Mouse (Mus musculus): ENCODE measurements around the gene Pde8b. TPM values are rescaled to one million over a fixed set of nuclear protein-coding genes. Genes with fewer than 3 reads are reported as not detected.

Gene Pde8b
- polyA plus RNA-seq, 1 experiment from 2014 or later, result 4.1 TPM

DNA sequence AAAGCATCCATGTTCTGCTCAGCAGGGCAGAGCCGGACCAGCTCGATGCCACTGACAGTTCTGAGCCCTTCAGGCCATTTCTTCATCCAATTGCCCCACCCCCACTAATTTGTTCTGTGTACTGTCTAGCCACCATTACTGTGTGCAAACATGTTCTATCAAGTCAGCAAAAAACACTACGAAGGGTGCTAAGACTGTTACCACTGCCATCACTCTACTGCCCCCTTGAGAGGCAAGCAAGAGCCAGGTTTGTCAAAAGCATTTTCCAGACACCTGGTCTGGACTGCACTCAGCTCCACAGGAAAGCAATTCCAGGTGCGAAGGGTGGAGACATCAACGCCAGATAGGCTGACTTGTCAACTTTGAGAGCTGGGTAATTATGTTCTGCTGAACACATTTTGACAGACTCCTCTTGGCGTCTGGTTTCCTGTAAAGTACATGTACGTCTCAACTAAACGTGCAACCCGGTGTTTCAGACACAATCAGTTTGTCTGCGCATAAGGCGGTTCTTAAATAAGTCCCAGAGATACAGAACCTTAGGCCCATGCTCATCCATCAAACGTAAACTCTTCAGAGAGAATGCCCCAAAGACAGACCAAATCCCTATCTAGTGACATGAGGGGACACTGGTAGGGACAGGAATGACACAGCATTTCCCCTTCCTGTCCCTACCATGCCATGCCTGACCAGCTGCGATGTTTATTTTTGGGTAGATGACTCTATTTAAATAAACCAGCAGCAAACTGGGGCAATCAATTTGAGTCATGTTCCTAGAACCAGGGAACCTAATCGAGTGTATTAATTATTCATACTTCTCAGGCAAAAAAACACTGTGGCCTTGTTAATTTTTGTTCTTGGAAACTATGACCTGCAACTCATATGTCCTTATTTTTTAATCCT lies 158.3 kb downstream of the Pde8b start:
- H3K27ac ChIP-seq, result no peak overlapping the region
- WGBS, result 89% methylated on average over 14 of the region's 14 CpGs
- H3K4me3 ChIP-seq (replicated peaks), result no peak overlapping the region
- no peak overlapping the region for H3K4me2 ChIP-seq (replicated peaks)
- no peaks in the 10 kb centered on the region for H3K9me3 ChIP-seq
- H3K36me3 ChIP-seq, result no peaks in the 10 kb centered on the region
- 0 out of 2 replicates have a peak, but pooled peaks have one; percentile 20 for ATAC-seq
- no peaks in the 10 kb centered on the region for H3K4me1 ChIP-seq (replicated peaks)
- H3K27me3 ChIP-seq, result no peaks in the 10 kb centered on the region
- no peak overlapping the region for H3K9ac ChIP-seq (replicated peaks)

DNA sequence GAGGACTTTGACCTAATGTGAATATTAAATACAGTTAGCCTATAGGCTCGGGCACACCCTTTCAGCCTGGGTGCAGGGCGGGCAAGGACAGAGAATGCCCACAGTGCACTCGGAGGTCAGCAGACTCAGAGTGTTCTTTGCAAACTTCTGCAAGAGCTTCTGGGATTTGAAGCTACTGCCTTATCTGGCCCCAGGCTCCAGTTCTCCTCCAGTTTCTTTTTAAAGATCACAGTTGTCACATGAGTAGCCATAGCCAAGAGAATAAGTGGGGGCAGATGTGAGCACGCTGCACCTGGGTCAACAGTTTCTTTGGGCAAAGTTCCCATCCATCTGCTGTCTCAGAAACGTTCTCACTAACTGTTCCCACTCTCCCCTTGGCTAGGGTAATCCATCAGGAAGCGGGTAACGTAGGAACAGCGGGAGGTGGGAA lies 162.8 kb downstream of the Pde8b start:
- H3K27ac ChIP-seq, result no peak overlapping the region
- no peaks in the 10 kb centered on the region for H3K4me1 ChIP-seq (replicated peaks)
- H3K27me3 ChIP-seq, result no peaks in the 10 kb centered on the region
- no peaks in the 10 kb centered on the region for H3K36me3 ChIP-seq
- ATAC-seq, result no peak
- H3K9ac ChIP-seq (replicated peaks), result no peak overlapping the region
- H3K9me3 ChIP-seq, result no peaks in the 10 kb centered on the region
- H3K4me2 ChIP-seq (replicated peaks), result no peak overlapping the region
- WGBS, result 84% methylated on average over 8 of the region's 8 CpGs
- no peak overlapping the region for H3K4me3 ChIP-seq (replicated peaks)

DNA sequence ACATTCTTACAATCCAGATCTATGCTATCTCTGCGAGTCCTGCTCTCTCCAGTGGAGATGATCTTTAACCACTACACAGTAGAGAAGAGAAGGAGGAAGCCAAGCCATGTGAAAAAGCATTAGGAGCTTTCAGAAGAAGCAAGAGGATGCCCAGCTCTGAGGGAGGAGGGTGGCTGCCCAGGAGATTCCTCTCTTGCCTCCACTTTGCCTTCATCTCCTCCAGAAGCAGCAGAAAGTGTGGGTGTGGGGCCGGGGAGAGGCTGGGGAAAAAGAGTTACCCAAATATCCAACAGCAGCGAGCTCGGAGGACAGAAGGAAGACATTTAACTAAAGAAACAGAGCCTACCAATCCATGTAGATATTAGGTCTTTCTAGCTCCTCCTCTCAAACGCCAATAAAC lies 164.1 kb downstream of the Pde8b start:
- Histone ChIP-seq H3K4me1 (replicated peaks) (no peaks in the 10 kb centered on the region), H3K4me3 (replicated peaks) (no peak overlapping the region), H3K27me3 (no peaks in the 10 kb centered on the region), H3K9me3 (no peaks in the 10 kb centered on the region), H3K36me3 (no peaks in the 10 kb centered on the region), H3K9ac (replicated peaks) (no peak overlapping the region), H3K4me2 (replicated peaks) (no peak overlapping the region), H3K27ac (no peak overlapping the region)
- 92% methylated on average over 5 of the region's 5 CpGs for WGBS
- ATAC-seq, result no peak

DNA sequence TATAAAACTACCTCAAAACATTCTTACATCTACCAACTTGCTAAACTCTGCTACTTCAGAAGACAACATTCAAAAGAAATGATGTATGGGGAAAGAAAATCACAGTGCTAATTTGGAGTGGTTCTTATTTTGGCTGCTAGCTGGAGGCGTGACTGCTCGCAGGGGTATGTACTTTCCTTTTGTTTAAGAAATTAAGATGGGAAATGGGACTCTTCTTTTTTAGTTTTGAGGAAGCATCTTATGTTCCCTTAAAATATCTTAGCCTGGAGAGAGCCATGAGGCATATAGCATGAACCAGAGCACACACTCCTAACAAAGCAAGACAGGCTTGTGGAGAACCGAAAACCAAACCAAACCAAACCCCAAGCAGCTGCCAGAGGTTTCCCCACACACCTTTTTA lies 167.5 kb downstream of the Pde8b start:
- Histone ChIP-seq H3K9ac (replicated peaks) (no peak overlapping the region), H3K27me3 (no peaks in the 10 kb centered on the region), H3K27ac (no peak overlapping the region), H3K9me3 (no peaks in the 10 kb centered on the region), H3K36me3 (no peaks in the 10 kb centered on the region), H3K4me3 (replicated peaks) (no peak overlapping the region), H3K4me2 (replicated peaks) (no peak overlapping the region), H3K4me1 (replicated peaks) (0 out of 2 replicates have a peak, but pooled peaks cover 2% of the 10 kb centered on the region)
- no peak for ATAC-seq
- 87% methylated on average over 3 of the region's 3 CpGs for WGBS

DNA sequence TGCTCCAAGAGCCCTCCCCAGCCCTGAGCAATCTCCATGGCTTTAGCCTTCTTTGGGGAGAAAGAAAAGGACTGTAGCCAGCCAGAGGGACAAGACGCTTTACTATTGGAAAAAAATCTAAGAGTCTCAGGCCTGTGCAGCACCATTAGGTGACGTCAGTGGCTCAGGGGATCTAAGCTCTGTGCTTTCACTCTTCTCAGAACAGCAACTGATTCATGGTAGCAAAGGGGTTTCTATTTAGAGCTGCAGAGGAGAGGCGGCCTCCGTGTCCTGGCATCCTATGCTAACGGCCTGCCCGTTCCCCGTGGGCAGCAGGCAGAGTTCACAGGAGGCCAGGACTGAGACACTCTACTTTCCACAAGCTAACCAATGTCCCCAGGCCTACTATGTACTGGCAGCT lies 169.1 kb downstream of the Pde8b start:
- Histone ChIP-seq H3K36me3 (no peaks in the 10 kb centered on the region), H3K27me3 (no peaks in the 10 kb centered on the region), H3K4me3 (replicated peaks) (no peak overlapping the region), H3K9me3 (no peaks in the 10 kb centered on the region), H3K27ac (no peak overlapping the region), H3K9ac (replicated peaks) (no peak overlapping the region), H3K4me2 (replicated peaks) (no peak overlapping the region), H3K4me1 (replicated peaks) (0 out of 2 replicates have a peak, but pooled peaks cover 2% of the 10 kb centered on the region)
- ATAC-seq, result no peak
- 89% methylated on average over 7 of the region's 7 CpGs for WGBS

DNA sequence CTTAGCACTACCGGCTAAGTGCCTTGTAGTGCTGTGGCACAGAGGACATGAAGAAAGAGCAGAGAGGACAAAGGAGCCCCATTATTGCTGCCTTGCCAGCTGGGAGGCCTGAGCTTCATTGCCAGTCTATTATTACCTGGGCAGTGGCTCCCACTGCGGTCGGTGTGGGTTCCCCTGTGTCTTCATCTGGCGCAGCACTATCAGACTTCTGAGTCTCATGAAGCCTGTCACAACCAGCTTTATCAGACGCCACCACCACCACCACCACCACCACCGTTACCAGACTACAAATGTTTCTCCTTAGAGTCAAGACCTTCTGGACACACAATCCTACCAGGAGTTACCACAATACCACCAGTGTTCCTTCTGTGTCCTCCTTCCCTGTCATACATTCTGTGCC lies 171.6 kb downstream of the Pde8b start:
- Histone ChIP-seq H3K4me3 (replicated peaks) (no peak overlapping the region), H3K4me2 (replicated peaks) (no peak overlapping the region), H3K27ac (no peak overlapping the region), H3K27me3 (no peaks in the 10 kb centered on the region), H3K9me3 (no peaks in the 10 kb centered on the region), H3K9ac (replicated peaks) (no peak overlapping the region), H3K36me3 (no peaks in the 10 kb centered on the region), H3K4me1 (replicated peaks) (0 out of 2 replicates have a peak, but pooled peaks cover 2% of the 10 kb centered on the region)
- ATAC-seq, result no peak
- WGBS, result 61% methylated on average over 6 of the region's 6 CpGs

DNA sequence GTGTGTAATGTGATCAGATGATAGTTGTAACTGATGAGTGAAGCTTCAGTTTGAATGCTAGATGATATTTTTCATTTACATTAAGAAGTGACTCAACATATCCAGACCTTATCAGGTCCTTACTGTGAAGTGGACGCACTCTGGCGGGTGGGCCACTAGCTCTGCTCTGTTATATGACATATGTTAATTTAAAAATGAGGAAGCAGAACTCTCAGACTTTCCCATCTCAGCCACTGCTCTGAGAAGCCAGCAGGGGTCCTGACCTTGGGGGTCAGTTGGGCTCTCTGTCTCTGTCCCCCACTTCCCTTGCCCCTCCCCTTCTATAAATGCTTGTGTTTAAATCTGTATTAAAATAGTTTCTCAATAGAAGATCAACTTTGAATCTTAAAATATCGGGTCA lies 172.4 kb downstream of the Pde8b start:
- WGBS, result 92% methylated on average over 3 of the region's 3 CpGs
- Histone ChIP-seq H3K36me3 (no peaks in the 10 kb centered on the region), H3K4me2 (replicated peaks) (no peak overlapping the region), H3K4me3 (replicated peaks) (no peak overlapping the region), H3K27ac (no peak overlapping the region), H3K4me1 (replicated peaks) (0 out of 2 replicates have a peak, but pooled peaks cover 2% of the 10 kb centered on the region), H3K27me3 (no peaks in the 10 kb centered on the region), H3K9me3 (no peaks in the 10 kb centered on the region), H3K9ac (replicated peaks) (no peak overlapping the region)
- no peak for ATAC-seq

DNA sequence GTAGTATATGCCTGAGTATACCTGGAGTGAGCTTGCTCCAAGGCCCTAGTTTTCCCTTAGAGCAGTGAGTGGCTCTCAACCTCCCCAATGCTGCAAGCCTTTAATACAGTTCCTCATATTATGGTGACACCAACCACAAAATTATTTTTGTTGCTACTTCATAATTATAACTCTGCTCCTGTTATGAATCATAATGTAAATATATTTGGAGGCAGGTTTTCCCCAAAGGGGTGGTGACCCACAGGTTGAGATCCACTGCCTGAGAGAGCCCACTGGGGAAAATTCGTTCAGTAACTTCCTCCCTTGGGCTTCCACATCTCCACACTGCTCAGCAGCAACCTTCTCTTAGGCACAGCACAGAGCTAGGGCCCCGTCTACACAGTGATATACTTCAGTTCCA lies 174.0 kb downstream of the Pde8b start:
- no peak overlapping the region for H3K9ac ChIP-seq (replicated peaks)
- no peaks in the 10 kb centered on the region for H3K27me3 ChIP-seq
- no peak for ATAC-seq
- WGBS, result 73% methylated on average over 2 of the region's 2 CpGs
- no peaks in the 10 kb centered on the region for H3K9me3 ChIP-seq
- H3K27ac ChIP-seq, result no peak overlapping the region
- no peak overlapping the region for H3K4me2 ChIP-seq (replicated peaks)
- no peak overlapping the region for H3K4me3 ChIP-seq (replicated peaks)
- H3K4me1 ChIP-seq (replicated peaks), result 0 out of 2 replicates have a peak, but pooled peaks cover 2% of the 10 kb centered on the region
- H3K36me3 ChIP-seq, result no peaks in the 10 kb centered on the region

DNA sequence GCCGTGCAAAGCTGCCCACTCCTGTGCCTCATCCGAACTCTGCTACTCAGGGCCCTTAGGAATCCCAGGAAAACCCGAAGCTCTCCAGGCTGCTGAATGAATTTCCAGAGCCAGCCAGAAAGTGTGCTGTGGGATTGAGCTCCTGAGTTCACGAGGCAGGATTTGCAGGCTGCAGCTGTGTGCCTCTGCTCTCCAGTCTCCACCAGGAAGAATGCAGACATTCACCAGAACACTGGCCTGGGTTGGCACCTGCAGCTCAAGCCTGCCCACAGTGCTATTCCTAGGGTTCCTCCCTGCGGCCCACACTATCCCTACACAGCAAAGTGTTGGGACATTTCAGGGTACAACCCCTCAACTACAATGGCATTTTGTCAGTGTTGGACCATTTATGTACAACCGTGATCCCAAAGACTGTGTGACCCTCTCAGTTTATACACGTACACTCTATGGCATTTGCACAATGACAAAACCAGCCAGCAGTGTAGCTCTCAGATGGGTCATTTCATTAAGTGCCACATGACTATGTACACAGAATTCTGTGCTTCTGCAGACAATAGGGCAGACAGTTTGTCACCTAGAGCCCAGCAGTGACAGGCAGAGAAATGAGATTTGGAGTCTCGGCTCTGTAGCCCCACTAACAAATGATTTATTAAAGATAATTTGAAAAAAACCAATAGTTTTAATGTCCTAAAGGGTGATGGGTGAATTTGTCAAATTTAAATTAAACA lies 176.5 kb downstream of the Pde8b start:
- Histone ChIP-seq H3K36me3 (no peaks in the 10 kb centered on the region), H3K27me3 (no peaks in the 10 kb centered on the region), H3K9me3 (no peaks in the 10 kb centered on the region), H3K4me3 (replicated peaks) (no peak overlapping the region), H3K27ac (0 out of 2 replicates have a peak overlapping the region, but pooled peaks have one; percentile 26), H3K9ac (replicated peaks) (no peak overlapping the region), H3K4me2 (replicated peaks) (no peak overlapping the region), H3K4me1 (replicated peaks) (0 out of 2 replicates have a peak, but pooled peaks cover 2% of the 10 kb centered on the region)
- no peak for ATAC-seq
- 74% methylated on average over 8 of the region's 8 CpGs for WGBS

DNA sequence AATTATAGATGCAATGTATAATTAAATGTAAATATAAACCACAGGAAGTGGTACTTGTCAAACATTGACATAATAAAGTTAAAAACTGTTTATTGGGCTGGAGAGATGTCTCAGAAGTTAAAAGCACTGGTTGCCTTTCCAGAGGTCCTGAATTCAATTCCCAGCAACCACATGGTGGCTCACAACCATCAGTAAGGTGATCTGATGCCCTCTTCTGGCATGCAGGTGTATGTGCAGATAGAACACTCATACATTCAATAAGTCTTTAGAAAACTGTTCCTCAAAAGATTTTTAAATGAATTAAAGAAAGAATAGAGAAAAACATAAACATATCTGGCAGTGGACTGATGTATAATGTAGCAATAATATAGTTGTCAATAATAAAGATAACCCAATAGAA lies 179.9 kb downstream of the Pde8b start:
- Histone ChIP-seq H3K36me3 (no peaks in the 10 kb centered on the region), H3K4me2 (replicated peaks) (no peak overlapping the region), H3K4me1 (replicated peaks) (no peaks in the 10 kb centered on the region; the same call in 1 of the 2 replicates), H3K27me3 (no peaks in the 10 kb centered on the region), H3K27ac (no peak overlapping the region), H3K9me3 (no peaks in the 10 kb centered on the region), H3K4me3 (replicated peaks) (no peak overlapping the region), H3K9ac (replicated peaks) (no peak overlapping the region)
- no peak for ATAC-seq

DNA sequence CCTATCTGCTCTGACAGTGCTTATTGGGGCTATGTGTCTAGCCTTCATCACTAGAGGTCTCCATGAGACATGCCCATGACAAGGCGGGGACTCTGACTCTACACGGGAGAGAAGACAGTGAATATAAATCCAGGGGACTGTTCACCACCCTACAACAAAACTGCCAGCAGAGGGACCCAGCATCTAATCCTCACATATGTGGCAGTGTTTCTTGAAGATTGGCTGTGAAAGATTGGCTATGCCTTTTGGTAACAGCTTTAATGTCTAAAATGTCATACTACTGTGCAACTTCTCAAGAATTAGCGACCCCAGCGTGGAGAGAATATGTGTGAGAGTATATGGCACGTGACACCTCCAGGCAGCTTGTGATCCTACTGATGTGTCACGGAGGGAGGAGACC lies 182.3 kb downstream of the Pde8b start:
- no peaks in the 10 kb centered on the region for H3K27me3 ChIP-seq
- no peak for ATAC-seq
- no peak overlapping the region for H3K9ac ChIP-seq (replicated peaks)
- no peak overlapping the region for H3K27ac ChIP-seq
- WGBS, result 68% methylated on average over 6 of the region's 6 CpGs
- no peak overlapping the region for H3K4me2 ChIP-seq (replicated peaks)
- H3K9me3 ChIP-seq, result no peaks in the 10 kb centered on the region
- H3K4me3 ChIP-seq (replicated peaks), result no peak overlapping the region
- H3K4me1 ChIP-seq (replicated peaks), result peaks cover 4% of the 10 kb centered on the region; the same call in 1 of the 2 replicates
- no peaks in the 10 kb centered on the region for H3K36me3 ChIP-seq

DNA sequence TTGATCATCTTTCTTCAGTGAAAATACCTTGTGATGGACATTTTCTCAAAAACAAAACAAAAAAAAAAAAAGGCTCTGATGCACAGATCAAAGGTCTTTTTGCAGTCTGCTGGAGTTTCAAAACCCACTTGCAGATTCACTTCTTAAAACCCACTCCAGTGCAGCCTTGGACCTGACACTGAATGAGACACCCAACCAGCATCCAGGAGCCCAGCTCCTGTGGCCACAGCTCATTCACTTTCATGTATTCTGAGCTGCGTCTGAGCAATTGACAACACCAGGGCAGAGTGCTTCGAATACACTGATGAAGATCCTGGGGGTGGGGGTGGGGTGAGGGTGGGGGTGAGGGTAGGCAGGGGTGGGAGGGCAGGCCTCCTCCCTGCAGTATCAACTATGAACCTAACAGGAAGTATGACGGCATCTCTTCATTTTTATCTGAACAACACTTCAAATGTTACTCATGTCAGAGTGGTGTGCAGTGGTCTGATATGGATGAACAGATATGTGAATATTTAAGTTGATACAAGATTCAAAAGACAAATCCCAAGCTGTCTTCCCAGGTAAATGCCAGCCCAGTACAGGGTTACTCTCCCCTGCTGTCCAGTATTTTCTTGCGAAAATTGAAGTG lies 186.6 kb downstream of the Pde8b start:
- Histone ChIP-seq H3K4me3 (replicated peaks) (no peak overlapping the region), H3K36me3 (no peaks in the 10 kb centered on the region), H3K27me3 (no peaks in the 10 kb centered on the region), H3K27ac (no peak overlapping the region), H3K4me1 (replicated peaks) (peaks cover 4% of the 10 kb centered on the region; the same call in 1 of the 2 replicates), H3K4me2 (replicated peaks) (no peak overlapping the region), H3K9ac (replicated peaks) (no peak overlapping the region), H3K9me3 (no peaks in the 10 kb centered on the region)
- 55% methylated on average over 4 of the region's 4 CpGs for WGBS
- ATAC-seq, result peak; percentile 24; the same call in 1 of the 2 replicates

Measured in midbrain, embryonic 13.5 days (tissue).